Mouse (Mus musculus) embryonic fibroblast, embryonic 13.5 days (primary cell): ENCODE data around the gene Fgd1.

Source experiments
- CTCF ChIP-seq: IDR thresholded peaks from 2 replicates; pipeline ENCODE4 v1.5.1; 2011; ENCODE audit warnings: mild to moderate bottlenecking, control low read depth, low read length, moderate library complexity, borderline replicate concordance; ENCODE audit not compliant: insufficient read depth
- POLR2A ChIP-seq: IDR thresholded peaks from 2 replicates; pipeline ENCODE4 v1.6.1; 2011; ENCODE audit warnings: low read depth, mild to moderate bottlenecking, control low read depth, low read length, moderate library complexity

DNA sequence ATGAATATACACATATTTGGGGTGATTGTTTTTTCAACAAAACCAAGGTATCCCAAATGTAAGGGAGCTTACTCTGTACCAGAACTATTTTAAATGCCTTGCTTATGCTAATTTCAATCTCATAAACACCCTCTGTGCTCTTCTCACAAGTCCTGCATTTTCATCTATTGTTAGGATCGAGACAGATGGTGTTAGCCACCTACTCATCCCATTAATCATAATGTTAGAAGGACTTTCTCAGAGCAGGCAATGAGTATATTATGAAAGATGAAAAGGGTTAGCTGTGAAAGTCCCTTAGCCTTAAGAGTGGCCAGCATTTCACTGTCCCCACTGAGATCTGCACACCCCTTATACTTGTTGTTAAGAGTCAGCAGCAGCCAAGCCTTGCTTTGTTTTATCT lies 41.5 kb downstream of the Fgd1 start:
- TF ChIP-seq POLR2A (no peak), CTCF (no peak)
